ENCODE assay signal across 20 mouse cellular contexts in genomic region chr9:13479275-13479674, GRCm38 (mm10). TPM values are rescaled to one million over a fixed set of nuclear protein-coding genes. Genes with fewer than 3 reads are reported as not detected.
A peak's percentile ranks its signal among the peaks of the same experiment; 100 is the strongest.
DNase-seq lines count a peak whose midpoint lies in the region; ATAC-seq and TF ChIP-seq lines count a peak whose summit lies in the region.
"Had no signal": no experiment of that assay in that cellular context is flagged by ENCODE, and none has a peak within 500 bp of the region (broad histone marks: within the 10 kb centered on the region; RNA-seq: fewer than 3 reads in every experiment).

No protein-coding gene starts in this region.

- no peaks in the 10 kb centered on the region for H3K36me3 ChIP-seq in limb, embryonic 13.5 days
- no peaks in the 10 kb centered on the region for H3K36me3 ChIP-seq in neural tube, embryonic 14.5 days (ENCODE audit: control insufficient read depth, insufficient read depth, low read length)
- H3K36me3 ChIP-seq: heart, embryonic 12.5 days; liver, embryonic 15.5 days had no signal

- no peak for TF ChIP-seq CTCF in layer of hippocampus, adult 2 months (conservative IDR thresholded peaks at IDR 0.05)

- WGBS in limb, embryonic 13.5 days: 19% methylated on average over 4 of the region's 4 CpGs
- 2% methylated on average over 4 of the region's 4 CpGs for WGBS in neural tube, embryonic 14.5 days

- ATAC-seq in limb, embryonic 13.5 days (ENCODE audit: low FRiP score, low read depth): no peak
- peak; percentile 28; the same call in 1 of the 2 replicates for ATAC-seq in neural tube, embryonic 14.5 days (ENCODE audit: low read depth)

- H3K9ac ChIP-seq in limb, embryonic 13.5 days: no peak overlapping the region
- H3K9ac ChIP-seq in neural tube, embryonic 14.5 days (replicated peaks; ENCODE audit: low read depth, low read length): no peak overlapping the region
- H3K9ac ChIP-seq: heart, embryonic 12.5 days; liver, embryonic 15.5 days had no signal

- H3K4me3 ChIP-seq in layer of hippocampus, adult 2 months: no peak overlapping the region
- H3K4me3 ChIP-seq in limb, embryonic 13.5 days: no peak overlapping the region
- no peak overlapping the region for H3K4me3 ChIP-seq in neural tube, embryonic 14.5 days (ENCODE audit: low read depth, low read length)
- H3K4me3 ChIP-seq: heart, embryonic 12.5 days; liver, embryonic 15.5 days had no signal

- no peak overlapping the region for H3K4me2 ChIP-seq in limb, embryonic 13.5 days (replicated peaks)
- H3K4me2 ChIP-seq in neural tube, embryonic 14.5 days (ENCODE audit: low read depth, low read length): no peak overlapping the region
- H3K4me2 ChIP-seq: heart, embryonic 12.5 days; liver, embryonic 15.5 days had no signal

- intact Hi-C loops in left cerebral cortex, postnatal 10 days (cut with DNase I): no loop called here

- H3K27ac ChIP-seq in layer of hippocampus, adult 2 months: peak overlapping the region; percentile 20; the same call in 1 of the 2 replicates
- 0 out of 2 replicates have a peak overlapping the region, but pooled peaks have one; percentile 10 for H3K27ac ChIP-seq in limb, embryonic 13.5 days
- no peak overlapping the region for H3K27ac ChIP-seq in neural tube, embryonic 14.5 days (ENCODE audit: low read depth, low read length)
- H3K27ac ChIP-seq: liver, embryonic 15.5 days; macrophage had no signal

- peaks cover 29% of the 10 kb centered on the region for H3K4me1 ChIP-seq in limb, embryonic 13.5 days
- peaks cover 4% of the 10 kb centered on the region; the same call in 1 of the 2 replicates for H3K4me1 ChIP-seq in neural tube, embryonic 14.5 days (ENCODE audit: control insufficient read depth, insufficient read depth, low read length)
- H3K4me1 ChIP-seq: liver, embryonic 15.5 days had no signal

- no peaks in the 10 kb centered on the region for H3K27me3 ChIP-seq in limb, embryonic 13.5 days
- H3K27me3 ChIP-seq in neural tube, embryonic 14.5 days (ENCODE audit: control insufficient read depth, insufficient read depth, low read length): no peaks in the 10 kb centered on the region
- H3K27me3 ChIP-seq: CH12.LX; heart, embryonic 12.5 days; liver, embryonic 15.5 days had no signal

- no peaks in the 10 kb centered on the region for H3K9me3 ChIP-seq in limb, embryonic 13.5 days
- H3K9me3 ChIP-seq in neural tube, embryonic 14.5 days (ENCODE audit: control insufficient read depth, low read length): no peaks in the 10 kb centered on the region
- H3K9me3 ChIP-seq: heart, embryonic 12.5 days; liver, embryonic 15.5 days had no signal

- peak; percentile 58 for DNase-seq in embryo, embryonic 10 days (ENCODE audit: low spot score)
- no peak for DNase-seq in embryo, embryonic 9.5 days (ENCODE audit: extremely low spot score)
- DNase-seq in layer of hippocampus, adult 2 months (ENCODE audit: low spot score in 2 of 2): no peak
- DNase-seq in layer of hippocampus, postnatal 14 days (ENCODE audit: low spot score in 2 of 2): no peak
- no peak for DNase-seq in right cerebral cortex, postnatal 10 days (ENCODE audit: low spot score in 2 of 2)
- DNase-seq in left cerebral cortex, postnatal 10 days (ENCODE audit: extremely low spot score in 1 of 2, low spot score in 2 of 2): no peak
- DNase-seq: gastrocnemius, postnatal 36 days; kidney, adult 9 months had no signal

RNA-seq across cellular contexts. Expression of gene Gm17571, which starts 32.7 kb away (rescaled TPM):
- not detected for total RNA-seq in layer of hippocampus, adult 2 months (2021)
- not detected for total RNA-seq in layer of hippocampus, postnatal 14 days (2021)
- polyA plus RNA-seq in limb, embryonic 13.5 days (2015; fragmentation: Nextera tagmentation; extraction: Ambion mirVana): not detected in 2 replicates
- not detected in 2 replicates for polyA plus RNA-seq in neural tube, embryonic 14.5 days (2014; fragmentation: Nextera tagmentation; extraction: Ambion mirVana)
- total RNA-seq in left cerebral cortex, postnatal 10 days (2021): not detected
- total RNA-seq: adrenal gland, postnatal 4 days; CH12.LX; gastrocnemius, postnatal 36 days; hematopoietic stem cell, adult 5-6 weeks; left cerebral cortex, postnatal 36 days had no signal
- polyA plus RNA-seq: embryonic facial prominence, embryonic 11.5 days; heart, embryonic 12.5 days; liver, embryonic 15.5 days; macrophage; spleen, adult 2 months; testis, adult 2 months had no signal
